Mouse (Mus musculus) layer of hippocampus, adult 9-10 months (tissue): ENCODE measurements at regions not wholly inside any gene's neighbourhood (a gene's known extent, or its start where the extent isn't known, plus 50 kb on each side); places are given as distances from the start of the nearest gene placed in this dataset.
A peak's percentile ranks its signal among the peaks of the same experiment; 100 is the strongest.

ENCODE experiments used
- DNase-seq: peaks from one replicate; pipeline ENCODE4 v3.0.0; 2022; ENCODE audit warnings: low spot score

- peak; percentile 15 for DNase-seq
These were observed 625.8 kb upstream of the Gm597 start for GRCm38 (mm10) chr1:29405807-29406206.

GRCm38 (mm10) chr1:29404139-29404538, 624.1 kb upstream of the Gm597 start:
- DNase-seq = no peak

GRCm38 (mm10) chr1:29363783-29364182, 583.7 kb upstream of the Gm597 start:
- DNase-seq = no peak

- no peak for DNase-seq
These were observed 561.5 kb upstream of the Gm597 start for GRCm38 (mm10) chr1:29341587-29341986.

- no peak for DNase-seq
These were observed 560.9 kb upstream of the Gm597 start for GRCm38 (mm10) chr1:29340945-29341344.

GRCm38 (mm10) chr1:29328930-29329329, 548.9 kb upstream of the Gm597 start:
- DNase-seq = no peak
